Mouse (Mus musculus): Measurements from ENCODE around the gene Baiap2l1. TPM values are rescaled to one million over a fixed set of nuclear protein-coding genes. Genes with fewer than 3 reads are reported as not detected.
"Not testable (repeated sequence)": the region's sequence is repeated elsewhere in the genome, so short reads cannot be mapped to it uniquely, and the experiment has no call there.

Baiap2l1 gene
- polyA plus RNA-seq, 1 experiment = not detected

- no peak for TF ChIP-seq CTCF (IDR thresholded peaks at IDR 0.05; ENCODE audit: insufficient read depth, low read depth, low read length)
- no peak for TF ChIP-seq POLR2A (IDR thresholded peaks at IDR 0.05; ENCODE audit: insufficient read depth, low read depth, low read length)
- no peak overlapping the region for H3K27ac ChIP-seq (ENCODE audit: insufficient read depth, low read depth, low read length)
- peak overlapping the region; percentile 48 for H3K4me3 ChIP-seq (ENCODE audit: insufficient read depth, low read depth, low read length)
- peaks cover 17% of the 10 kb centered on the region for H3K4me1 ChIP-seq (ENCODE audit: control insufficient read depth, insufficient read depth, low read length)
- WGBS = 12% methylated on average over 10 of the region's 10 CpGs
These were observed 643 bp upstream of the Baiap2l1 start for GRCm38 (mm10) chr5:144358592-144358917.

GRCm38 (mm10) chr5:144357551-144357880, 396 bp downstream of the Baiap2l1 start:
- H3K4me3 ChIP-seq (ENCODE audit: insufficient read depth, low read depth, low read length) = peak overlapping the region; percentile 48
- under 1% methylated on average over 27 of the region's 27 CpGs for WGBS
- no peak overlapping the region for H3K27ac ChIP-seq (ENCODE audit: insufficient read depth, low read depth, low read length)
- no peak for TF ChIP-seq CTCF (IDR thresholded peaks at IDR 0.05; ENCODE audit: insufficient read depth, low read depth, low read length)
- TF ChIP-seq POLR2A (IDR thresholded peaks at IDR 0.05; ENCODE audit: insufficient read depth, low read depth, low read length) = no peak
- H3K4me1 ChIP-seq (ENCODE audit: control insufficient read depth, insufficient read depth, low read length) = peaks cover 17% of the 10 kb centered on the region

- no peak for TF ChIP-seq POLR2A (IDR thresholded peaks at IDR 0.05; ENCODE audit: insufficient read depth, low read depth, low read length)
- TF ChIP-seq CTCF (IDR thresholded peaks at IDR 0.05; ENCODE audit: insufficient read depth, low read depth, low read length) = no peak
- 32% methylated on average over 17 of the region's 17 CpGs for WGBS
- no peak overlapping the region for H3K27ac ChIP-seq (ENCODE audit: insufficient read depth, low read depth, low read length)
These were observed 996 bp downstream of the Baiap2l1 start for GRCm38 (mm10) chr5:144356776-144357455.

GRCm38 (mm10) chr5:144352250-144353047, 5.5 kb downstream of the Baiap2l1 start:
- WGBS = 95% methylated on average over 9 of the region's 9 CpGs
- TF ChIP-seq CTCF (IDR thresholded peaks at IDR 0.05; ENCODE audit: insufficient read depth, low read depth, low read length) (no peak), POLR2A (IDR thresholded peaks at IDR 0.05; ENCODE audit: insufficient read depth, low read depth, low read length) (no peak)
- Histone ChIP-seq H3K4me3 (ENCODE audit: insufficient read depth, low read depth, low read length) (no peak overlapping the region), H3K27ac (ENCODE audit: insufficient read depth, low read depth, low read length) (no peak overlapping the region), H3K4me1 (ENCODE audit: control insufficient read depth, insufficient read depth, low read length) (peaks cover 3% of the 10 kb centered on the region; the same call in 1 of the 2 replicates)

More at GRCm38 (mm10) chr5:144356776-144357455, 996 bp downstream of the Baiap2l1 start:
- H3K4me1 ChIP-seq (ENCODE audit: control insufficient read depth, insufficient read depth, low read length) = peaks cover 17% of the 10 kb centered on the region
- peak overlapping the region; percentile 48; the same call in 1 of the 2 replicates for H3K4me3 ChIP-seq (ENCODE audit: insufficient read depth, low read depth, low read length)

GRCm38 (mm10) chr5:144351185-144351584, 6.7 kb downstream of the Baiap2l1 start:
- no peak overlapping the region for H3K4me3 ChIP-seq (ENCODE audit: insufficient read depth, low read depth, low read length)
- no peak overlapping the region for H3K27ac ChIP-seq (ENCODE audit: insufficient read depth, low read depth, low read length)
- no peaks in the 10 kb centered on the region for H3K4me1 ChIP-seq (ENCODE audit: control insufficient read depth, insufficient read depth, low read length)
- TF ChIP-seq POLR2A (IDR thresholded peaks at IDR 0.05; ENCODE audit: insufficient read depth, low read depth, low read length) (no peak), CTCF (IDR thresholded peaks at IDR 0.05; ENCODE audit: insufficient read depth, low read depth, low read length) (no peak)
- 47% methylated on average over 8 of the region's 8 CpGs for WGBS

- TF ChIP-seq POLR2A (IDR thresholded peaks at IDR 0.05; ENCODE audit: insufficient read depth, low read depth, low read length) (no peak), CTCF (IDR thresholded peaks at IDR 0.05; ENCODE audit: insufficient read depth, low read depth, low read length) (no peak)
- 83% methylated on average over 6 of the region's 6 CpGs for WGBS
- H3K4me3 ChIP-seq (ENCODE audit: insufficient read depth, low read depth, low read length) = no peak overlapping the region
These were observed 13.3 kb downstream of the Baiap2l1 start for GRCm38 (mm10) chr5:144344592-144344991.

GRCm38 (mm10) chr5:144341085-144341484, 16.8 kb downstream of the Baiap2l1 start:
- no peak for TF ChIP-seq CTCF (IDR thresholded peaks at IDR 0.05; ENCODE audit: insufficient read depth, low read depth, low read length)
- no peak for TF ChIP-seq POLR2A (IDR thresholded peaks at IDR 0.05; ENCODE audit: insufficient read depth, low read depth, low read length)
- no peak overlapping the region for H3K4me3 ChIP-seq (ENCODE audit: insufficient read depth, low read depth, low read length)
- H3K27ac ChIP-seq (ENCODE audit: insufficient read depth, low read depth, low read length) = no peak overlapping the region
- 83% methylated on average over 1 of the region's 1 CpGs for WGBS
- no peaks in the 10 kb centered on the region for H3K4me1 ChIP-seq (ENCODE audit: control insufficient read depth, insufficient read depth, low read length)

More at GRCm38 (mm10) chr5:144344592-144344991, 13.3 kb downstream of the Baiap2l1 start:
- Histone ChIP-seq H3K4me1 (ENCODE audit: control insufficient read depth, insufficient read depth, low read length) (no peaks in the 10 kb centered on the region), H3K27ac (ENCODE audit: insufficient read depth, low read depth, low read length) (no peak overlapping the region)

- no peaks in the 10 kb centered on the region for H3K4me1 ChIP-seq (ENCODE audit: control insufficient read depth, insufficient read depth, low read length)
- H3K27ac ChIP-seq (ENCODE audit: insufficient read depth, low read depth, low read length) = no peak overlapping the region
- no peak overlapping the region for H3K4me3 ChIP-seq (ENCODE audit: insufficient read depth, low read depth, low read length)
- TF ChIP-seq POLR2A (IDR thresholded peaks at IDR 0.05; ENCODE audit: insufficient read depth, low read depth, low read length) = no peak
- no peak for TF ChIP-seq CTCF (IDR thresholded peaks at IDR 0.05; ENCODE audit: insufficient read depth, low read depth, low read length)
- WGBS = 48% methylated on average over 1 of the region's 1 CpGs
These were observed 19.1 kb downstream of the Baiap2l1 start for GRCm38 (mm10) chr5:144338787-144339186.

GRCm38 (mm10) chr5:144335357-144335756, 22.6 kb downstream of the Baiap2l1 start:
- 82% methylated on average over 6 of the region's 6 CpGs for WGBS
- H3K27ac ChIP-seq (ENCODE audit: insufficient read depth, low read depth, low read length); H3K4me1 ChIP-seq (ENCODE audit: control insufficient read depth, insufficient read depth, low read length); H3K4me3 ChIP-seq (ENCODE audit: insufficient read depth, low read depth, low read length): not testable (repeated sequence)

All from olfactory bulb, adult 2 months (tissue).